Mouse (Mus musculus) forebrain, embryonic 16.5 days (tissue): ENCODE data around the gene Spaar. TPM values are rescaled to one million over a fixed set of nuclear protein-coding genes. Genes with fewer than 3 reads are reported as not detected.

Experiments
- ATAC-seq: fragments of 200-750 bp; cut with Nextera tagmentation; 2 replicates; pipeline ENCODE4 v1.8.0; 2017; ENCODE audit warnings: mild to moderate bottlenecking, moderate library complexity
- H3K27ac ChIP-seq: fragments of 300-500 bp; sonication (generic); 2 replicates; pipeline ENCODE4 v1.5.1; 2014; ENCODE audit warnings: low read length, control low read depth
- H3K27me3 ChIP-seq: fragments of 300-500 bp; sonication (generic); replicated peaks from 2 replicates; pipeline ENCODE4 v1.6.1; 2014; ENCODE audit warnings: low read length; ENCODE audit not compliant: control insufficient read depth, insufficient read depth
- H3K36me3 ChIP-seq: fragments of 300-500 bp; sonication (generic); 2 replicates; pipeline ENCODE4 v1.6.1; 2014; ENCODE audit not compliant: control insufficient read depth, insufficient read depth
- H3K4me1 ChIP-seq: fragments of 300-500 bp; sonication (generic); replicated peaks from 2 replicates; pipeline ENCODE4 v1.6.1; 2014; ENCODE audit warnings: low read length; ENCODE audit not compliant: control insufficient read depth, insufficient read depth
- H3K4me2 ChIP-seq: fragments of 300-500 bp; sonication (generic); 2 replicates; pipeline ENCODE4 v1.6.1; 2014; ENCODE audit warnings: mild to moderate bottlenecking, low read length, control low read depth
- H3K4me3 ChIP-seq: fragments of 300-500 bp; sonication (generic); replicated peaks from 2 replicates; pipeline ENCODE4 v1.5.1; 2014; ENCODE audit warnings: mild to moderate bottlenecking, low read length, control low read depth
- H3K9ac ChIP-seq: fragments of 300-500 bp; sonication (generic); replicated peaks from 2 replicates; pipeline ENCODE4 v1.6.1; 2014; ENCODE audit warnings: low read depth, low read length, control low read depth
- H3K9me3 ChIP-seq: fragments of 300-500 bp; sonication (generic); 2 replicates; pipeline ENCODE4 v1.6.1; 2016; ENCODE audit warnings: low read length; ENCODE audit not compliant: control insufficient read depth
- WGBS: fragments of 180-500 bp; shearing (Covaris S2); extraction: QIAGEN DNeasy Blood & Tissue Kit; methylation state at CpG from one replicate; pipeline ENCODE4 v1.1.7; 2014; 5-methylcytosine and 5-hydroxymethylcytosine counted together
- polyA plus RNA-seq: library from polyadenylated mRNA; unstranded; fragments of >200 nt; fragmentation: Nextera tagmentation; extraction: Ambion mirVana; gene quantifications from 2 replicates; pipeline ENCODE4 v1.2.1, GENCODE M21; 2015

Gene Spaar
- polyA plus RNA-seq, 1 experiment from 2014 or later: 0.10 TPM

DNA sequence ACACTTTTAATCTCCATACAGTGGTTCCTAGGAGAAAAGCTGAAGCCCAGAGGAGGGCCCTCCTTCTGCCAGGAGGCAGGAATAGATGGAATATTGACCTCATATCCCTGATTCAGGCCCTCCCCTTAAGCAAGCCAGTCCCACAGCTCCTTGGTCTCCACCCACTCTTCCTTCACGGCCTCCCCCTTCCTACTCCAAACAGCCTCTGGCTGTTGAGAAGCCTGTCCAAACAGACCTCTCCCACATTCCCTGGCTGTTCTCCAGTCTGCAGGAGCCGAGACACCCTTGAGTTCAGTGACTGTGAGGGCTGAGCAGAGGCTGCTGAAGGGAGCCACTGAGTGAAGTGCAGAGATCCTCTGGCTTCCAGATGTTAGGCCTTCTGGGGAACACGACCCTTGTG, 2.8 kb upstream of the Spaar start, which contains the start of gene Hrct1:
Gene Hrct1, plus strand, starts transcription at position 194 of the 400 bp plus-strand sequence.
- Histone ChIP-seq H3K9me3 (no peaks in the 10 kb centered on the region), H3K4me1 (peaks cover 2% of the 10 kb centered on the region; the same call in 1 of the 2 replicates), H3K4me2 (no peak within 1 kb of the TSS), H3K4me3 (no peak within 1 kb of the TSS), H3K36me3 (no peaks in the 10 kb centered on the region), H3K27ac (0 out of 2 replicates have a peak within 1 kb of the TSS, but pooled peaks have one; percentile 10), H3K27me3 (no peaks in the 10 kb centered on the region), H3K9ac (no peak within 1 kb of the TSS)
- WGBS: 54% methylated on average over 3 of the region's 3 CpGs
- ATAC-seq: no peak

DNA sequence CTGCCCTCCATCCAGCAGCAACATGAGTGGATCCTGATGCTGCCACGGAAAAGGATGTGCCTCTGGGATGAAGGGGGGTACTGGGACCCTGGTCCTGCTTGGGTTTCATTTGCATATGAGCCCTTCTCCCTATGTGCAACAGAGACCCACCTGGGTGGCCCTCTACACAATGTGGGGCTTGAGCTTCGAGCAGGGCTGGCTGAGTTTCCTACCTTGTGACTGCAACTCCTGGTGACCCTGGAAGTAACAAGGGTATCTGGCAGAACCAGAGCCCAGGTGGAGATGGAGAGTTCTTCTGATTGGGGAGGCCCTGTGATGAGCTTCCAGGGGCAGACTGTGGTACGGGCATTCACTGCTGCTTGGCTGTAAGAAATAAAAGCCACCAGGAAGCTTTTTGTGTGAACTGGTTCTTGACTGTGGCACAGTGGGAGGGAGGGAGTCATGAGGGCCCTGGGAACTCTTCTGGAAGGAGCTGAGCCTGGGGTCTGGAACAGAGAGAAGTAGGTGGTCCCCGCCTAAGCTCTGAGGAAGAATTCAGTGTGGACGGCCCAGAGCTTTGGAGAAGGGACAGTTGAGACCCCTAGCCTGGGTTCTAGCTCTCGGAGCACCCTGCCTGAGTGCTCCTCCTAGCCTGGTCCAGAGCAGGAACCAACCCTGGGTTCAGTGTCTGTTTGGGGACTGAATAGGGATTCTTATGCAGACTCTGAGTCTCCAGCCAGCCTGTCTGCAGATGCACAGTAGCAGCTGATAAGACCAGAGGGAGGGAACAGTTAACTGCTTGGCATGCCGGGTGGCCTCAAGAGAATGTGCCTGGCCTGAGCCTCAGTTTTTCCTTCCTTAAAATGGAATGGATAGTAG, 1.9 kb upstream of the Spaar start:
- Histone ChIP-seq H3K9me3 (no peaks in the 10 kb centered on the region), H3K27me3 (no peaks in the 10 kb centered on the region), H3K4me1 (no peaks in the 10 kb centered on the region), H3K9ac (no peak overlapping the region), H3K27ac (0 out of 2 replicates have a peak overlapping the region, but pooled peaks have one; percentile 10), H3K4me2 (no peak overlapping the region), H3K4me3 (no peak overlapping the region), H3K36me3 (no peaks in the 10 kb centered on the region)
- no peak for ATAC-seq
- 67% methylated on average over 7 of the region's 7 CpGs for WGBS

DNA sequence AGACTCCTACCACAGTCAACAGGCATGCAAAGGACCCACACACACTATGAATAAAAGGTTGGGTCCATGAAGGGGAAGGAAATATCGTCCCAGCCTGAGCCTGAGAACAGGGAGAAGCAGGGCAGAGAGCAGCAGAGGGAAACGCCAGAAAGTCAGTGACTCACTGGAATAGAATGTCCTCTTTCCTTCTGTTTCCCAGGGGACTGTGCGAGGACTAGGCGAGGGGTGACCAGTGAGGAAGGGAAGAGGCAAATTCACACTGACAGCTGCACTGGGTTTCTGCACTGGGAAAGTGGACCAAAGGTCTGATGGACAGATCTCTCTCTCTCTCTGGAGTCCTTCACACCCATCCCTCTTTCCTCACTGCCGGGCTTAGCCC, 1.3 kb upstream of the Spaar start:
- no peak overlapping the region for H3K27ac ChIP-seq

DNA sequence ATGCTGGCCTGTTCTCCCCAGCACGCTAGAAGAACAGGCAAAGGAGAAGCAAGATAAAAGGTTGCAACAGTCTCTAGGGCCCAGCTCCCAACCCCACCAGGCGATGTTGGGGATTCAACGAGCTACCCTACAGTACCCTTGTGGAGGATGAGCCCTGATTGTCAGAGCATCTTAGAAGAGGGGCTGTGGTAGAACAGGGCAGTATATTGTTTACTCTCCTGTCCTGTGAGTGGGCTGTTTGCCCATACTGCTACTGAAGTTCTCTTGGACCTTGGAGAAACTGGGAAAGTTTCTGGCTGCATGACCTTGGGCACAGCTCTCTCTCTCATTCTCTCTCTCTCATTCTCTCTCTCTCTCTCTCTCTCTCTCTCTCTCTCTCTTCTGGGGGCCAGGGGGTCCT, 708 bp upstream of the Spaar start:
- Histone ChIP-seq H3K27ac (no peak overlapping the region), H3K4me2 (no peak overlapping the region), H3K9ac (no peak overlapping the region), H3K4me3 (no peak overlapping the region), H3K4me1 (no peaks in the 10 kb centered on the region), H3K36me3 (no peaks in the 10 kb centered on the region), H3K9me3 (no peaks in the 10 kb centered on the region), H3K27me3 (no peaks in the 10 kb centered on the region)
- WGBS: 87% methylated on average over 3 of the region's 3 CpGs
- ATAC-seq: no peak

More for the DNA sequence above, 1.3 kb upstream of the Spaar start:
- Histone ChIP-seq H3K27me3 (no peaks in the 10 kb centered on the region), H3K36me3 (no peaks in the 10 kb centered on the region), H3K4me3 (no peak overlapping the region), H3K9ac (no peak overlapping the region), H3K9me3 (no peaks in the 10 kb centered on the region), H3K4me2 (no peak overlapping the region), H3K4me1 (no peaks in the 10 kb centered on the region)
- 70% methylated on average over 5 of the region's 5 CpGs for WGBS
- ATAC-seq: no peak

DNA sequence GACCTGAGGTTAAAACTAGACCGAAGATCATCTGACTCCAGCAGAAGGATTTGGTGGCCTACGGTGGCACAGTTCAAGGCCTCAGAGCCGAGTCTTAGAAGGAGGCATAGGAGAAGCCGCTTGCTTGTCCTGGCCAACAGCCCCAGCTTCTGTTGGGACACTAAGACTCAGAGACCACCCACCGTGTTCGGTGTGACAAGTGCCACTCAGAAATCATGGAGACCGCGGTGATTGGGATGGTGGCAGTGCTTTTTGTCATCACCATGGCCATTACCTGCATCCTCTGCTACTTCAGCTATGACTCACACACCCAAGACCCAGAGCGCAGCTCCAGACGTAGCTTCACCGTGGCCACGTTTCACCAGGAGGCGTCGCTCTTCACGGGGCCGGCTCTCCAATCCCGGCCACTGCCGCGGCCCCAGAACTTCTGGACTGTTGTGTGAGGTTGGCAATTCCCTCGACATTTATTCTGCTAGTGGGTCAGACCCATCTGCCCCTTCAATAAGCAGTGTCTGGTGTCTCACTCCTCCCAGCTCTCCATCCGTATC, 990 bp downstream of the Spaar start:
- Histone ChIP-seq H3K4me2 (no peak overlapping the region), H3K4me3 (no peak overlapping the region), H3K27ac (no peak overlapping the region), H3K9ac (no peak overlapping the region), H3K4me1 (no peaks in the 10 kb centered on the region), H3K9me3 (no peaks in the 10 kb centered on the region), H3K36me3 (no peaks in the 10 kb centered on the region), H3K27me3 (no peaks in the 10 kb centered on the region)
- 78% methylated on average over 21 of the region's 21 CpGs for WGBS
- ATAC-seq: no peak

DNA sequence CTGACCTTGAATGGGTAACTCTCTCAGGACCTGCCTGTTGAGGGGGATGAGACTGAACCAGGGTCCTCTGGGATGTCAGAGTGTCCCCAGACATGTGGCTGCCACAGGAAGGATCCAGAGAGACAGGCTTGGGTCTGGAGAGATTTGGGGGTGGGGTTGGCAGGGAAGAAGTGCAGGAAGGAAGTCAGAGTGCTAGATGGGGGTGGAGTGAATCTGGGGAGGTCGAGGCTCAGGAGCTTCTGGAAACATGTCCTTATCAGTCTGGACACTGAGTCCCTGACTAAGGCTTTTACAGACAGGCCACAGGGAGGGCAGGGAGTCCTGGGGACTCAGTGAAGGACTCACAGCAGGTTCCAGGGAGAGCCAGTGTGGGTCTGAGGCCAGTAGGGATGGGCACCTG, 2.3 kb downstream of the Spaar start:
- Histone ChIP-seq H3K27me3 (no peaks in the 10 kb centered on the region), H3K27ac (no peak overlapping the region), H3K9me3 (no peaks in the 10 kb centered on the region), H3K36me3 (no peaks in the 10 kb centered on the region), H3K4me3 (no peak overlapping the region), H3K4me2 (no peak overlapping the region), H3K9ac (no peak overlapping the region), H3K4me1 (no peaks in the 10 kb centered on the region)
- 7% methylated on average over 1 of the region's 1 CpGs for WGBS
- no peak for ATAC-seq

DNA sequence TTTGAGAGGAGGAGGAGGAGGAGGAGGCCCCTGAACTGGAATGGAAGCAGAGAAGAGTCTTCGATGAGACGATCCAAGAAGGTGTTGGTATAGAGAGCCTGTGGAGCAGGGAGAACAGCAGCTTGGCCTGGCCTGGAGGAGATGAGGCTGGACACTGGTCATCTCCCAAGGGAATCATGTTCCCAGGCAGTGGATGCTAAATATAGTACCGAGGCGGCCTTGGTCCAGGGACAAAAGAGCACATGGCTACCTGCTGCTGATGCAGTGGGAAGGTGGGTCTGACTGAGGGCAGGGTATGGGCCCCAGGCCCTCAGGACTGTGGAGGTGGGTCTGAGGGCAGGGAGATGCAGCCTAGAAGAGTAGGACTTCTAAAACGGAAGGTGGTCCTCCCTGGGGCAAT, 3.4 kb downstream of the Spaar start:
- Histone ChIP-seq H3K27me3 (no peaks in the 10 kb centered on the region), H3K27ac (no peak overlapping the region), H3K4me2 (no peak overlapping the region), H3K36me3 (no peaks in the 10 kb centered on the region), H3K9me3 (no peaks in the 10 kb centered on the region), H3K4me3 (no peak overlapping the region), H3K9ac (no peak overlapping the region), H3K4me1 (no peaks in the 10 kb centered on the region)
- no peak for ATAC-seq
- WGBS: 78% methylated on average over 5 of the region's 5 CpGs

DNA sequence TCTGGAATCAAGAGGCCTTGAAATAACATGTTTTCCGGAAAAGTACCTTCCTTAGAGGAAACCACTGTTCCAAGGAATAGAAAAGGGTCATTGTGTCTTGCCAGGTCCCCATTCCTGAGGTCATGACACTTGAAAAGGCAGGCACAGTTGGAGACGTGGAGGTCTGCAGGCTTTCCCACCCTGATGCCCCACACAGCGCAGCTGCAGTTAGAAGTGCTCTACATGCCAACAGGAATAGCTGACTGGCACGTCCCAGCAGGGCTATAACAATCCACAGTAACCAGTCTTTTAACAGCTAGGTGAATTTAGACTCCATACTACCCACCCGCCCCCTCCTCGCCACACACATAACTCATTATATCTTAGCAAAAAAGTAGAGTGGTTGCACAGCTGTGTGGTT, 7.3 kb downstream of the Spaar start:
- no peak overlapping the region for H3K4me3 ChIP-seq
- no peaks in the 10 kb centered on the region for H3K9me3 ChIP-seq
- 51% methylated on average over 6 of the region's 6 CpGs for WGBS
- H3K4me2 ChIP-seq: no peak overlapping the region
- no peak overlapping the region for H3K27ac ChIP-seq
- no peak for ATAC-seq
- no peaks in the 10 kb centered on the region for H3K36me3 ChIP-seq
- no peak overlapping the region for H3K9ac ChIP-seq
- H3K4me1 ChIP-seq: no peaks in the 10 kb centered on the region
- H3K27me3 ChIP-seq: no peaks in the 10 kb centered on the region

DNA sequence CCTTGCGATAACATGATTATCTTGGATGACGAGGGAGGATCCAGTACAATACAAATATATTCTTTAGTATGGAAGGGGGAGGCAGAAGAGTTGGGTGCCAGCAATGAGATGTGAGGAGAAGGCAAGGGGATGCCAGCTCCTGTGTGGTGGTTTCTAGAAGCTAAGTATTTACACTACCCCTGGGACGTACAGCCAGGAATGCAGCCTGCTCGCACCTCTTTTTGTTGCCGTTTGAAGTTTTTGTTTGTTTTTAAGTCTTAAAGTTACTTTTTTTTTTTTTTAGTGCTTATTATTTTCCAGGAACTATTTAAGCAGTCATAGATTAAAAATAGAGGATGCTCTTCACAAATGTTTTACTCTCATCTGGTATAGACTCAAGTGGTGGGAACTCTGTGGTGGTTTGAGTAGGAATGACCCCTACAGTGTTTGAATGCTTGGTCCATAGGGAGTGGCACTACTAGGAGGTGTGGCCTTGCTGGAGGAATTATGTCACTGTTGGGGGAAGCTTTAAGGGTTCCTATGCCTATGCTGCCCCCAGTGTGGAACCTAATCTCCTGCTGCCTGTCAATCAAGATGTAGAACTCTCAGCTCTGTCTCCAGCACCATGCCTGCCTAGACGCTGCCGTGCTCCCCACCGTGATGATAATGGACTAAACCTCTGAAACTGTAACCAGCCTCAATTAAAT, 9.3 kb downstream of the Spaar start:
- H3K27ac ChIP-seq: no peak overlapping the region

More for the DNA sequence above, 9.3 kb downstream of the Spaar start:
- 73% methylated on average over 8 of the region's 8 CpGs for WGBS
- Histone ChIP-seq H3K4me1 (no peaks in the 10 kb centered on the region), H3K27me3 (no peaks in the 10 kb centered on the region), H3K4me2 (no peak overlapping the region), H3K36me3 (no peaks in the 10 kb centered on the region), H3K4me3 (no peak overlapping the region), H3K9me3 (no peaks in the 10 kb centered on the region), H3K9ac (no peak overlapping the region)
- no peak for ATAC-seq
